Mouse (Mus musculus): ENCODE data around the gene Txndc9. TPM values are rescaled to one million over a fixed set of nuclear protein-coding genes. Genes with fewer than 3 reads are reported as not detected.

The Txndc9 gene
- total and polyA plus RNA-seq, 3 experiments = 65.5 to 102 (median 74.6) TPM

GRCm38 (mm10) chr1:37998371-37999199, 892 bp upstream of the Txndc9 start (continued):
- TF ChIP-seq RAD21 (IDR thresholded peaks at IDR 0.05; ENCODE audit: low read depth, low read length) (no peak), MXI1 (IDR thresholded peaks at IDR 0.05; ENCODE audit: low read depth, low read length) (peak; percentile 43; the same call in 1 of the 2 replicates)

DNA sequence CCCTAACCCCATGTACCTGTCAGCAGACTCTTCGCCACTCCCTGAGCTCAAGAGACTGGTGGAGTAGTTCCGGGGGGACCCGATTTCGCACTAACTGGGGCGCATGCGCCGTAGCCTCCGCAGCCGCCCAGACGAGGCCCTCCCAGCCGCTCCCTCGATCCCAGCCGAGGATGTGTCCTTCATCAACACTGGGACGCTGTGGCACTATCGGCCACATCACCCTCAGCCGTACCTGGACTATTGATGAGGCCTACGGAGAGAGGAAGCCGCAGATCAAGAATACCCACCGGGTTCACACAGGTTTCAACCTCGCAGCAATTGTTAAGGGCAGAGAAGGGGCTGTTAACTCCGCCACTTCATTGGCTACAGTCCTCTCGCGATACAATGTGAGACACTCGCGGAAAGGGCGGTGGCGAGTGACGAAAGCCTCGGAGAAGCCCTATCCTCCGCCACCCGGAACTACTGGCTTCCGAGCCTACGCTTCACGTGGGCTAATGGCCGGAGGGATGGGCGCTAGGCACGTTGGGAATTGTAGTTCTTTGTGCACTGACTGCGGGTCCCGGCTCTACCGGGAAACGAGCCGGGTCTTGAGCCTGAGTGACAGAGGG, 712 bp downstream of the Txndc9 start:
- Histone ChIP-seq H3K36me3 (ENCODE audit: control insufficient read depth in 1 of 2, insufficient read depth in 2 of 2, low read length in 2 of 2) (peaks cover 4 to 26% of the 10 kb centered on the region in 2 experiments), H3K4me3 (ENCODE audit: control insufficient read depth in 1 of 2, insufficient read depth in 1 of 2, low read depth in 2 of 2, low read length in 2 of 2) (peak overlapping the region; percentile 94 to 98), H3K27ac (ENCODE audit: control insufficient read depth, low read depth, low read length) (peak overlapping the region; percentile 98), H3K9me3 (replicated peaks; ENCODE audit: insufficient read depth, low read length) (no peaks in the 10 kb centered on the region), H3K4me1 (ENCODE audit: control insufficient read depth in 1 of 2, insufficient read depth in 2 of 2, low read length in 2 of 2) (peaks cover 15 to 19% of the 10 kb centered on the region in 2 experiments), H3K9ac (ENCODE audit: control insufficient read depth, low read depth, low read length, poor library complexity, severe bottlenecking) (peak overlapping the region; percentile 100), H3K27me3 (ENCODE audit: control insufficient read depth in 1 of 2, insufficient read depth in 2 of 2, low read length in 2 of 2) (no peaks in the 10 kb centered on the region), H3K79me2 (ENCODE audit: control insufficient read depth, insufficient read depth, low read length, poor library complexity) (peaks cover 46% of the 10 kb centered on the region)
- peak; percentile 99 for DNase-seq (ENCODE audit: low read depth, low spot score)
- no peak for TF ChIP-seq RCOR1 (IDR thresholded peaks at IDR 0.05; ENCODE audit: low read depth, low read length)
- TF ChIP-seq SMC3 (IDR thresholded peaks at IDR 0.05; ENCODE audit: low read depth, low read length) = no peak
- peak; percentile 83 for TF ChIP-seq KAT2A (conservative IDR thresholded peaks at IDR 0.05; ENCODE audit: low read depth, low read length)
- TF ChIP-seq ELF1 (IDR thresholded peaks at IDR 0.05; ENCODE audit: low read depth, low read length) = peak; percentile 94
- peak; percentile 78; the same call in 1 of the 2 replicates for TF ChIP-seq POLR2AphosphoS2 (IDR thresholded peaks at IDR 0.05; ENCODE audit: low read length)
- TF ChIP-seq MAFK (IDR thresholded peaks at IDR 0.05; ENCODE audit: borderline replicate concordance, low read depth, low read length) = no peak
- TF ChIP-seq MAZ (IDR thresholded peaks at IDR 0.05; ENCODE audit: low read depth, low read length) = peak; percentile 32; the same call in 1 of the 2 replicates
- no peak for TF ChIP-seq TAL1 (IDR thresholded peaks at IDR 0.05; ENCODE audit: low read length)
- no peak for TF ChIP-seq ETS1 (IDR thresholded peaks at IDR 0.05; ENCODE audit: low read depth, low read length)
- TF ChIP-seq NRF1 (IDR thresholded peaks at IDR 0.05; ENCODE audit: insufficient read depth, low read depth, low read length, poor library complexity, severe bottlenecking) = peak; percentile 76
- TF ChIP-seq ZC3H11A (IDR thresholded peaks at IDR 0.05; ENCODE audit: low read depth, low read length) = no peak
- TF ChIP-seq HCFC1 (IDR thresholded peaks at IDR 0.05; ENCODE audit: low read depth, low read length) = peak; percentile 93
- no peak for TF ChIP-seq GABPA (IDR thresholded peaks at IDR 0.05; ENCODE audit: low read depth, low read length)
- TF ChIP-seq E2F4 (IDR thresholded peaks at IDR 0.05; ENCODE audit: borderline replicate concordance, low read depth, low read length) = no peak
- peak; percentile 76 for TF ChIP-seq MYC (IDR thresholded peaks at IDR 0.05; ENCODE audit: low read depth, low read length)
- TF ChIP-seq CTCF (IDR thresholded peaks at IDR 0.05 in 2 of 3, conservative IDR thresholded peaks at IDR 0.05 in 1 of 3; ENCODE audit: control insufficient read depth in 1 of 3, insufficient read depth in 1 of 3, low read depth in 2 of 3, low read length in 3 of 3, poor library complexity in 1 of 3, severe bottlenecking in 1 of 3) = no peak
- no peak for TF ChIP-seq GATA1 (IDR thresholded peaks at IDR 0.05; ENCODE audit: low read depth, low read length)
- TF ChIP-seq MXI1 (IDR thresholded peaks at IDR 0.05; ENCODE audit: low read depth, low read length) = peak; percentile 67
- TF ChIP-seq UBTF (IDR thresholded peaks at IDR 0.05; ENCODE audit: borderline replicate concordance, insufficient read depth, low read depth, low read length) = no peak
- TF ChIP-seq USF1 (IDR thresholded peaks at IDR 0.05; ENCODE audit: low read depth, low read length) = peak; percentile 93
- TF ChIP-seq TCF12 (IDR thresholded peaks at IDR 0.05; ENCODE audit: low read depth, low read length) = peak; percentile 24; the same call in 1 of the 2 replicates
- no peak; the same call in 1 of the 2 replicates for TF ChIP-seq MAX (IDR thresholded peaks at IDR 0.05; ENCODE audit: low read length)
- peak; percentile 88 for TF ChIP-seq NELFE (IDR thresholded peaks at IDR 0.05; ENCODE audit: low read depth, low read length)
- no peak for TF ChIP-seq POLR2AphosphoS5 (IDR thresholded peaks at IDR 0.05; ENCODE audit: borderline replicate concordance, low read depth, low read length)
- TF ChIP-seq CHD1 (IDR thresholded peaks at IDR 0.05; ENCODE audit: low read depth, low read length) = no peak
- no peak for TF ChIP-seq MYB (IDR thresholded peaks at IDR 0.05; ENCODE audit: low read depth, low read length)
- TF ChIP-seq EP300 (IDR thresholded peaks at IDR 0.05; ENCODE audit: low read depth in 1 of 2, low read length in 2 of 2) = no peak
- TF ChIP-seq ZNF384 (IDR thresholded peaks at IDR 0.05; ENCODE audit: low read depth, low read length) = no peak
- 0 out of 2 replicates have a peak, but pooled peaks have one; percentile 47 for TF ChIP-seq ZMIZ1 (IDR thresholded peaks at IDR 0.05; ENCODE audit: low read depth, low read length)
- peak in 1 of 2 experiments; percentile 61; a peak in 1 of 4 replicates for TF ChIP-seq USF2 (IDR thresholded peaks at IDR 0.05; ENCODE audit: borderline replicate concordance in 1 of 2, insufficient read depth in 1 of 2, low read depth in 1 of 2, low read length in 2 of 2)
- TF ChIP-seq RAD21 (IDR thresholded peaks at IDR 0.05; ENCODE audit: low read depth, low read length) = no peak
- TF ChIP-seq ZKSCAN1 (IDR thresholded peaks at IDR 0.05; ENCODE audit: low read depth, low read length) = no peak

Data from MEL (cell line).